Mouse (Mus musculus): ENCODE measurements around the gene Arl11.

The Arl11 gene

GRCm38 (mm10) chr14:61309593-61309992, at the start of gene Arl11:
Arl11 (plus strand) TSS chr14:61309753.
- no peak for DNase-seq (ENCODE audit: low spot score in 2 of 2)

GRCm38 (mm10) chr14:61267908-61268475, 41.6 kb upstream of the Arl11 start:
- DNase-seq (ENCODE audit: low spot score in 2 of 2): no peak

- DNase-seq (ENCODE audit: low spot score in 2 of 2): no peak
Measured at GRCm38 (mm10) chr14:61274414-61275198, 34.9 kb upstream of the Arl11 start.

GRCm38 (mm10) chr14:61277285-61277684, 32.3 kb upstream of the Arl11 start:
- peak; percentile 42 to 56 for DNase-seq (ENCODE audit: low spot score in 2 of 2)

GRCm38 (mm10) chr14:61278676-61279300, 30.8 kb upstream of the Arl11 start:
- no peak for DNase-seq (ENCODE audit: low spot score in 2 of 2)

GRCm38 (mm10) chr14:61288606-61289286, 20.8 kb upstream of the Arl11 start:
- no peak for DNase-seq (ENCODE audit: low spot score in 2 of 2)

GRCm38 (mm10) chr14:61290664-61291063, 18.9 kb upstream of the Arl11 start:
- no peak for DNase-seq (ENCODE audit: low spot score in 2 of 2)

- peak; percentile 71 to 77 for DNase-seq (ENCODE audit: low spot score in 2 of 2)
Measured at GRCm38 (mm10) chr14:61293884-61294737, 15.4 kb upstream of the Arl11 start.

GRCm38 (mm10) chr14:61294738-61295079, 14.8 kb upstream of the Arl11 start:
- DNase-seq (ENCODE audit: low spot score in 2 of 2): peak; percentile 60 to 64

GRCm38 (mm10) chr14:61299810-61300209, 9.7 kb upstream of the Arl11 start:
- DNase-seq (ENCODE audit: low spot score in 2 of 2): no peak

GRCm38 (mm10) chr14:61301323-61301722, 8.2 kb upstream of the Arl11 start:
- no peak for DNase-seq (ENCODE audit: low spot score in 2 of 2)

- DNase-seq (ENCODE audit: low spot score in 2 of 2): no peak
Measured at GRCm38 (mm10) chr14:61302428-61302827, 7.1 kb upstream of the Arl11 start.

- DNase-seq (ENCODE audit: low spot score in 2 of 2): no peak
Measured at GRCm38 (mm10) chr14:61303969-61304609, 5.5 kb upstream of the Arl11 start.

GRCm38 (mm10) chr14:61310036-61310772, 651 bp downstream of the Arl11 start:
- no peak for DNase-seq (ENCODE audit: low spot score in 2 of 2)

GRCm38 (mm10) chr14:61310963-61311362, 1.4 kb downstream of the Arl11 start:
- DNase-seq (ENCODE audit: low spot score in 2 of 2): no peak

- peak; percentile 75 to 81 for DNase-seq (ENCODE audit: low spot score in 2 of 2)
Measured at GRCm38 (mm10) chr14:61316861-61317260, 7.3 kb downstream of the Arl11 start.

GRCm38 (mm10) chr14:61320765-61321164, 11.2 kb downstream of the Arl11 start:
- DNase-seq (ENCODE audit: low spot score in 2 of 2): no peak

GRCm38 (mm10) chr14:61321200-61321599, 11.6 kb downstream of the Arl11 start:
- no peak for DNase-seq (ENCODE audit: low spot score in 2 of 2)

- no peak for DNase-seq (ENCODE audit: low spot score in 2 of 2)
Measured at GRCm38 (mm10) chr14:61322740-61323139, 13.2 kb downstream of the Arl11 start.

- peak in 1 of 2 experiments; percentile 24 for DNase-seq (ENCODE audit: low spot score in 2 of 2)
Measured at GRCm38 (mm10) chr14:61327007-61327406, 17.5 kb downstream of the Arl11 start.
